8 mouse cellular contexts compared by ENCODE assay signal in the genomic region with DNA sequence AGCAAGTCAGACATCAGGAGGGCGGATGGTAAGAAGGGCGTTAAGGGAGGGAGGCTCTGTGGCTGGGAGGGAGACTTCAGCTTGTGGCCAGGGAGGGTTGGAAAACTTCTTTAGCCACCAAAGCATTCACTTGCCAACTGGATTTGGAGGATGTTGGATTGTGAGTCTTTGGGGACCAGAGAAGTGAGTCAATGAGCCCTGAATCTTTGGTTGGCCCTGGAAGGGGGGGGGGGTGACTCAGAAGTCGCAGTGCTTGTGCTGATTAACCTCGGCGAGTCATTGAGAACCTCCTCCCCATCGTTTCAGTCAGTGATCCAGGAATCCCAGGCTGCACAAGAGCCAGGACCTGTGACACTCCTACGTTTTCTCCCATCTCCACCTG. TPM values are rescaled to one million over a fixed set of nuclear protein-coding genes. Genes with fewer than 3 reads are reported as not detected.
A peak's percentile ranks its signal among the peaks of the same experiment; 100 is the strongest.
DNase-seq lines count a peak whose midpoint lies in the region; ATAC-seq lines count a peak whose summit lies in the region.

No protein-coding gene starts in this region.

- H3K4me1 ChIP-seq in lung, embryonic 15.5 days, result peaks cover 19% of the 10 kb centered on the region
- H3K4me1 ChIP-seq in embryonic facial prominence, embryonic 12.5 days, result peaks cover 14% of the 10 kb centered on the region
- H3K4me1 ChIP-seq in hindbrain, embryonic 11.5 days (replicated peaks; ENCODE audit: control insufficient read depth, insufficient read depth, low read length), result 0 out of 2 replicates have a peak, but pooled peaks cover 2% of the 10 kb centered on the region
- H3K4me1 ChIP-seq in midbrain, embryonic 15.5 days, result peaks cover 31% of the 10 kb centered on the region

- H3K9ac ChIP-seq in lung, embryonic 15.5 days, result peak overlapping the region; percentile 72
- peak overlapping the region; percentile 80; the same call in 1 of the 2 replicates for H3K9ac ChIP-seq in embryonic facial prominence, embryonic 12.5 days
- no peak overlapping the region for H3K9ac ChIP-seq in hindbrain, embryonic 11.5 days (ENCODE audit: low read depth, low read length)
- H3K9ac ChIP-seq in midbrain, embryonic 15.5 days, result no peak overlapping the region

- H3K27ac ChIP-seq in lung, embryonic 15.5 days, result no peak overlapping the region
- H3K27ac ChIP-seq in embryonic facial prominence, embryonic 12.5 days, result no peak overlapping the region
- no peak overlapping the region for H3K27ac ChIP-seq in hindbrain, embryonic 11.5 days (ENCODE audit: low read depth, low read length)
- H3K27ac ChIP-seq in midbrain, embryonic 15.5 days, result no peak overlapping the region

- no peaks in the 10 kb centered on the region for H3K36me3 ChIP-seq in lung, embryonic 15.5 days
- no peaks in the 10 kb centered on the region for H3K36me3 ChIP-seq in embryonic facial prominence, embryonic 12.5 days
- no peaks in the 10 kb centered on the region for H3K36me3 ChIP-seq in hindbrain, embryonic 11.5 days (ENCODE audit: control insufficient read depth, insufficient read depth, low read length)
- no peaks in the 10 kb centered on the region for H3K36me3 ChIP-seq in midbrain, embryonic 15.5 days (replicated peaks)

- H3K27me3 ChIP-seq in lung, embryonic 15.5 days, result peaks cover 9% of the 10 kb centered on the region
- peaks cover 11% of the 10 kb centered on the region; the same call in 1 of the 2 replicates for H3K27me3 ChIP-seq in embryonic facial prominence, embryonic 12.5 days
- 0 out of 2 replicates have a peak, but pooled peaks cover 2% of the 10 kb centered on the region for H3K27me3 ChIP-seq in hindbrain, embryonic 11.5 days (ENCODE audit: control insufficient read depth, insufficient read depth, low read length)
- no peaks in the 10 kb centered on the region; the same call in none of the 2 replicates for H3K27me3 ChIP-seq in midbrain, embryonic 15.5 days (replicated peaks)

- peak overlapping the region; percentile 84 for H3K4me2 ChIP-seq in lung, embryonic 15.5 days
- peak overlapping the region; percentile 85 for H3K4me2 ChIP-seq in embryonic facial prominence, embryonic 12.5 days (replicated peaks)
- H3K4me2 ChIP-seq in hindbrain, embryonic 11.5 days (replicated peaks; ENCODE audit: low read depth, low read length), result peak overlapping the region; percentile 91
- H3K4me2 ChIP-seq in midbrain, embryonic 15.5 days, result peak overlapping the region; percentile 70

- 6% methylated on average over 7 of the region's 7 CpGs for WGBS in lung, embryonic 15.5 days
- WGBS in embryonic facial prominence, embryonic 12.5 days, result 3% methylated on average over 7 of the region's 7 CpGs
- 2% methylated on average over 7 of the region's 7 CpGs for WGBS in hindbrain, embryonic 11.5 days
- WGBS in midbrain, embryonic 15.5 days, result 5% methylated on average over 7 of the region's 7 CpGs

- H3K9me3 ChIP-seq in lung, embryonic 15.5 days, result no peaks in the 10 kb centered on the region
- no peaks in the 10 kb centered on the region for H3K9me3 ChIP-seq in embryonic facial prominence, embryonic 12.5 days
- H3K9me3 ChIP-seq in hindbrain, embryonic 11.5 days (ENCODE audit: control insufficient read depth, low read length), result no peaks in the 10 kb centered on the region
- no peaks in the 10 kb centered on the region for H3K9me3 ChIP-seq in midbrain, embryonic 15.5 days

- peak overlapping the region; percentile 86 for H3K4me3 ChIP-seq in lung, embryonic 15.5 days
- H3K4me3 ChIP-seq in embryonic facial prominence, embryonic 12.5 days, result peak overlapping the region; percentile 73
- H3K4me3 ChIP-seq in hindbrain, embryonic 11.5 days (ENCODE audit: low read depth, low read length), result peak overlapping the region; percentile 84
- peak overlapping the region; percentile 76 for H3K4me3 ChIP-seq in midbrain, embryonic 15.5 days

- no peak for DNase-seq in lung, postnatal 4 days
- DNase-seq in hindbrain, embryonic 11.5 days (ENCODE audit: low spot score), result no peak
- no peak for DNase-seq in urinary bladder, postnatal 10 days (ENCODE audit: low spot score)

- ATAC-seq in lung, embryonic 15.5 days (ENCODE audit: borderline replicate concordance, extremely low read depth, low FRiP score, low TSS enrichment), result no peak
- ATAC-seq in embryonic facial prominence, embryonic 12.5 days (ENCODE audit: insufficient number of reproducible peaks, insufficient read depth, low FRiP score, low TSS enrichment), result peak; percentile 5; the same call in 1 of the 2 replicates
- ATAC-seq in hindbrain, embryonic 11.5 days (ENCODE audit: low FRiP score), result no peak
- peak; percentile 4; the same call in 1 of the 2 replicates for ATAC-seq in midbrain, embryonic 15.5 days (replicated peaks)
- no peak for ATAC-seq in megakaryocyte-erythroid progenitor cell, adult 5-6 weeks (replicated peaks; ENCODE audit: low FRiP score, low TSS enrichment, poor library complexity, severe bottlenecking)
- ATAC-seq in CD4-positive, CD25-positive, alpha-beta regulatory T cell, adult 4 months, result no peak

RNA-seq across cellular contexts. Expression of a gene that starts 0.8 kb away (rescaled TPM):
- 0.81 and 1.0 TPM in 2 replicates for polyA plus RNA-seq in lung, embryonic 15.5 days (2015; fragmentation: Nextera tagmentation; extraction: Ambion mirVana)
- polyA plus RNA-seq in embryonic facial prominence, embryonic 12.5 days (2016; fragmentation: Nextera tagmentation; extraction: Ambion mirVana), result 1.8 and 2.0 TPM in 2 replicates
- polyA plus RNA-seq in hindbrain, embryonic 11.5 days (2014; fragmentation: Nextera tagmentation; extraction: Ambion mirVana), result 1.3 and 2.1 TPM in 2 replicates
- 2.6 and 2.8 TPM in 2 replicates for polyA plus RNA-seq in midbrain, embryonic 15.5 days (2015; fragmentation: Nextera tagmentation; extraction: Ambion mirVana)
- total RNA-seq in megakaryocyte-erythroid progenitor cell, adult 5-6 weeks (2014; fragmentation: Nextera tagmentation), result 14.5 and 21.6 TPM in 2 replicates
- total RNA-seq in megakaryocyte-erythroid progenitor cell, adult 5-6 weeks (2017), result 12.7 and 13.6 TPM in 2 replicates
- 1 to 10 TPM; 2.7 to 3.0 TPM for polyA plus RNA-seq in CD4-positive, CD25-positive, alpha-beta regulatory T cell, adult 4 months (2017; shearing (Covaris generic))

Comparison
In these comparisons a context has a peak if more than half of its experiments do, and no peak if none do; other contexts are left out.
1. ATAC-seq: peak in embryonic facial prominence, embryonic 12.5 days (single experiment) and midbrain, embryonic 15.5 days (single experiment); none in lung, embryonic 15.5 days (single experiment), hindbrain, embryonic 11.5 days (single experiment), megakaryocyte-erythroid progenitor cell, adult 5-6 weeks (single experiment) and CD4-positive, CD25-positive, alpha-beta regulatory T cell, adult 4 months (single experiment).
2. H3K9ac ChIP-seq: peak in lung, embryonic 15.5 days (single experiment) and embryonic facial prominence, embryonic 12.5 days (single experiment); none in hindbrain, embryonic 11.5 days (single experiment) and midbrain, embryonic 15.5 days (single experiment).
3. Peak in every context shown above with its lines, with median percentiles within 50 percentile points of each other: H3K4me2 ChIP-seq and H3K4me3 ChIP-seq.